Mouse (Mus musculus) ES-E14 (cell line): Measurements from ENCODE around the gene Col23a1. TPM values are rescaled to one million over a fixed set of nuclear protein-coding genes. Genes with fewer than 3 reads are reported as not detected.

Experiments used
- DNase-seq: peaks from one replicate; pipeline ENCODE4 v3.0.0-alpha.2; 2013; ENCODE audit warnings: low read depth, low spot score
- H3K27ac ChIP-seq: 2 replicates; pipeline ENCODE4 v1.5.1; 2012; ENCODE audit warnings: low read depth, mild to moderate bottlenecking, low read length, moderate library complexity, mixed read lengths; ENCODE audit not compliant: poor library complexity, insufficient read depth, severe bottlenecking
- H3K36me3 ChIP-seq: 2 replicates; pipeline ENCODE4 v1.6.1; 2012; ENCODE audit warnings: mild to moderate bottlenecking, low read length, moderate library complexity, mixed read lengths; ENCODE audit not compliant: control insufficient read depth, poor library complexity, insufficient read depth, severe bottlenecking
- H3K4me1 ChIP-seq, 2 experiments: fragments of 150-350 bp in 1 of 2; sonication (generic) in 1 of 2; 2 replicates each; pipeline ENCODE4 v1.6.1; 2012; ENCODE audit warnings: low read length in 2 of 2, mild to moderate bottlenecking in 1 of 2, mixed read lengths in 1 of 2; ENCODE audit not compliant: control insufficient read depth in 2 of 2, insufficient read depth in 2 of 2, poor library complexity in 1 of 2
- H3K4me3 ChIP-seq, 2 experiments: fragments of 150-350 bp in 1 of 2; sonication (generic) in 1 of 2; 2 replicates each; pipeline ENCODE4 v1.5.1; 2012; ENCODE audit warnings: low read length in 2 of 2, low read depth in 1 of 2, mild to moderate bottlenecking in 1 of 2, mixed read lengths in 1 of 2; ENCODE audit not compliant: insufficient read depth in 1 of 2, poor library complexity in 1 of 2, severe bottlenecking in 1 of 2
- H3K9ac ChIP-seq: 2 replicates; pipeline ENCODE4 v1.6.1; 2012; ENCODE audit warnings: low read depth, mild to moderate bottlenecking, low read length, mixed read lengths; ENCODE audit not compliant: poor library complexity, insufficient read depth, severe bottlenecking
- H3K9me3 ChIP-seq: fragments of 150-350 bp; sonication (generic); 2 replicates; pipeline ENCODE4 v1.6.1; 2012; ENCODE audit warnings: low read depth, mild to moderate bottlenecking, low read length; ENCODE audit not compliant: control insufficient read depth, insufficient read depth
- CHD2 ChIP-seq: IDR thresholded peaks from 2 replicates; pipeline ENCODE4 v1.6.1; 2014; ENCODE audit warnings: mild to moderate bottlenecking, low read depth, low read length, inconsistent platforms
- HCFC1 ChIP-seq: IDR thresholded peaks from 2 replicates; pipeline ENCODE4 v1.6.1; 2012; ENCODE audit warnings: low read length, inconsistent platforms, borderline replicate concordance; ENCODE audit not compliant: insufficient read depth
- MAFK ChIP-seq: IDR thresholded peaks from 2 replicates; pipeline ENCODE4 v1.6.1; 2014; ENCODE audit warnings: mild to moderate bottlenecking, low read depth, low read length, inconsistent platforms; ENCODE audit not compliant: insufficient read depth
- ZC3H11A ChIP-seq: IDR thresholded peaks from 2 replicates; pipeline ENCODE4 v1.6.1; 2012; ENCODE audit warnings: low read depth, mild to moderate bottlenecking, inconsistent platforms, low read length, borderline replicate concordance
- ZNF384 ChIP-seq: IDR thresholded peaks from 2 replicates; pipeline ENCODE4 v1.6.1; 2012; ENCODE audit warnings: low read depth, low read length, inconsistent platforms
- in situ Hi-C, 2 experiments: fragments of 600-800 bp; cut with MboI; formaldehyde crosslinking; loops; one replicate each; pipeline ENCODE4 v1.15.1; 2025; ENCODE audit warnings: low sequenced_read_pairs in 2 of 2, inconsistent platforms in 1 of 2; ENCODE audit not compliant: unreplicated experiment in 2 of 2
- total RNA-seq: library from RNA; depleted of rRNA; stranded (reverse); fragments of 300-350 nt; gene quantifications from 2 replicates; pipeline ENCODE4 v1.2.3, GENCODE M21; 2012

The Col23a1 gene
- total RNA-seq, 1 experiment, result 0.40 TPM

DNA sequence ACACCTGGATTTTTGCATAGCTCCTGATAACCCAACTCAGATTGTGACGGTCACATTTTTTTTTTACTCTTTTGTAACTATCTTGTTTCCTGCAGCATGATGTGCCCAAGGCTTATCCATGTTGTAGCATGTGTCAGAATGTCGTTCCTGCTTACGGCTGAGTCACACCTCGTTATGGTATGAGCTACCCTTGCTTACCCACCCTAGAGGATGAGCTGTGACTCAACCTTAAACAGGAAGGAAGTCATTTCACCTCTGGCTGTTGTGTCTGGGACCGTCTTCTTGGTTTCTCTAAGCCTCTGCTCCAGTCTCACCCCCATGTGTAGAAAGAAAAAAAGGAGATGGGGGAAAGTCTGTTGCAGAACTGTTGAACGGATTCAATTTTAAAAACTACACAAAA lies 223.3 kb downstream of the Col23a1 start:
- H3K4me3 ChIP-seq, result no peak overlapping the region
- TF ChIP-seq ZC3H11A, result no peak
- TF ChIP-seq HCFC1, result no peak
- TF ChIP-seq MAFK, result no peak
- no peak for TF ChIP-seq ZNF384
- TF ChIP-seq CHD2, result no peak
- H3K27ac ChIP-seq, result no peak overlapping the region
- DNase-seq, result no peak
- no peaks in the 10 kb centered on the region for H3K4me1 ChIP-seq
- H3K9ac ChIP-seq, result no peak overlapping the region
- in situ Hi-C loops, result no loop called here
- H3K36me3 ChIP-seq, result no peaks in the 10 kb centered on the region
- no peaks in the 10 kb centered on the region for H3K9me3 ChIP-seq

DNA sequence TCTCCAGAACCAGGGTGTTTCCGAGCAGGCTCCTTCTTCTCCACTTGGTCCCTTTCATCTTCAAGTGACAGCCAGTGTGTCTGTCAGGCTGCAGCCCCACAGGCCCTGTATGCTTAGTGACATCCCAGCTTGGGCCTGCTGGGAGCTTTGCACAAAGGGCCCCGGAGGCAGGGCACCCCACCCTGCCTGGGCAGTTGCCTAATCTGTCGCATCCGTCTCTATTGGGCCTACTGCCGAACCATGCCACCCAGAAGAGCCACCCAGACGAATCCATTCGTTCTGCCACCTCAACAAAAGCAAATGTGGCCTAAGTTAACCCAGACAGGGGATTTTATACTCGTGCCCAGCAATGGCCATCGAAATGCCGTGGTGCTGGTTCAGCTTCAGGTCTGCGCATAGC lies 225.6 kb downstream of the Col23a1 start:
- Histone ChIP-seq H3K9me3 (no peaks in the 10 kb centered on the region), H3K27ac (no peak overlapping the region), H3K9ac (no peak overlapping the region), H3K4me3 (no peak overlapping the region), H3K36me3 (no peaks in the 10 kb centered on the region), H3K4me1 (no peaks in the 10 kb centered on the region)
- in situ Hi-C loops, result no loop called here
- TF ChIP-seq HCFC1 (no peak), CHD2 (no peak), MAFK (no peak)
- DNase-seq, result no peak

DNA sequence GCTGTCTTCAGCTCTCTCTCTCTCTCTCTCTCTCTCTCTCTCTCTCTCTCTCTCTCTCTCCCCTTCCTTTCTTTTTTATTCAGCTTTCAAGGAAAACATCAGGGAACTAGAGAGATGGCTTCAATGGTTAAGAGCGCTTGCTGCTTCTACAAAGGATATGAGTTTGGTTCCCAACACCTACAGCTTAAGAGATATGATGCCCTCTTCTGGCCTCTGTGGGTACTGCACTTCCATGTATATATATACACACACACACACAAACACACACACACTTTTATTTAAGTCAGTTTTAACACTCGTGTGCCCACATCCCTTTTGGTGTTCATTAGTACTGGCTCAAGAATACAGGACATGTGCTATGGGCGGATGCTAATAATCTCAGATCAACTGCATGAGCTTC lies 228.4 kb downstream of the Col23a1 start:
- Histone ChIP-seq H3K9me3 (no peaks in the 10 kb centered on the region), H3K36me3 (no peaks in the 10 kb centered on the region), H3K4me3 (no peak overlapping the region), H3K9ac (no peak overlapping the region), H3K4me1 (no peaks in the 10 kb centered on the region), H3K27ac (no peak overlapping the region)
- peak; percentile 35 for DNase-seq
- TF ChIP-seq ZC3H11A (no peak), MAFK (no peak), HCFC1 (no peak), CHD2 (no peak), ZNF384 (no peak)
- in situ Hi-C loops, result no loop called here

DNA sequence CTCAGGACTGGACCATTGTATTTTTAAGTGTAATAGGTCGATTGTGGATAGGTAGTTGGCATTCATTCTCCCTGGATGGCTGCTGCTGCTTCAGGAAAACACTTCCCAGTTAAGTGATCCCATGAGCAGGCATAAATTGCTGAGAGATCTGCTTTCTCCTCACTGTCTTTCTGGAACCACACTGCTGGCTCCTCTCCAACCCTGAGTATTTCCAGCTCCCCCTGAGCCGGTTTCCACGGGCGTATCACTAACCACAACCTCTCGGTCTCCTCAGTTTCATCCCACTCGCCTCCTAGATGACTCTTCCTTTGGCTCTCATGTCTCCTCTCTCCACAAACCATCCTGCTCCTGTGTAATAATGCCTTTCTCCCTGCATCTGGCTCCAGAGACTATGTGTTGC lies 228.9 kb downstream of the Col23a1 start:
- no peak overlapping the region for H3K27ac ChIP-seq
- H3K9ac ChIP-seq, result no peak overlapping the region
- TF ChIP-seq HCFC1, result no peak
- no peak for TF ChIP-seq ZC3H11A
- TF ChIP-seq CHD2, result no peak
- no peak for TF ChIP-seq MAFK
- no peak overlapping the region for H3K4me3 ChIP-seq
- DNase-seq, result no peak
- H3K9me3 ChIP-seq, result no peaks in the 10 kb centered on the region
- no peaks in the 10 kb centered on the region for H3K4me1 ChIP-seq
- in situ Hi-C loops, result no loop called here
- H3K36me3 ChIP-seq, result no peaks in the 10 kb centered on the region

DNA sequence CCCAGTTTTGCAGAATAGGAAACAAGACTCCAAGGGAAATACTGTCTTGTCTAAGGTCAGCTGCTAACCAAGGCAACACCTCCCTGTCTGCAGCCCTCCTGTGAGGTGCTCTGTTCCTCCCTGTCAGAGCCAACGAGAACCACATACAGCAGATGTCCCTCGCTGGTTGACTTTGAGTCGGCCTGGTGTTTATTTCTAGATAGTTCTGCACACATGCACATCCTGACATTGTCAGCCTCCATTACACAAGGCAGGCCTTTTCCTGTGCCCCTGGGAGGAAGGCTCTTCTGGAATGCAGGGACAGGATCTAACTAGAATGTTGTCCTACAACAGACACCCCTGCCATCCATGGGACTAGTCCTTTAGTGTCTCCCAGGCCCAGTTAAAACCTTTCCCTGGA lies 231.7 kb downstream of the Col23a1 start:
- TF ChIP-seq CHD2 (no peak), ZC3H11A (no peak), ZNF384 (no peak)
- H3K9me3 ChIP-seq, result no peaks in the 10 kb centered on the region
- no peak overlapping the region for H3K4me3 ChIP-seq
- DNase-seq, result no peak
- H3K9ac ChIP-seq, result no peak overlapping the region
- H3K27ac ChIP-seq, result no peak overlapping the region
- no peaks in the 10 kb centered on the region for H3K4me1 ChIP-seq
- no peaks in the 10 kb centered on the region for H3K36me3 ChIP-seq
- in situ Hi-C loops, result no loop called here
